Mouse (Mus musculus): ENCODE data around the gene Psg20. TPM values are rescaled to one million over a fixed set of nuclear protein-coding genes. Genes with fewer than 3 reads are reported as not detected.
"Not testable (repeated sequence)": the region's sequence is repeated elsewhere in the genome, so short reads cannot be mapped to it uniquely, and the experiment has no call there.

The Psg20 gene
- total RNA-seq (2021), result not detected

- intact Hi-C loops (cut with DNase I), result no loop called here
- DNase-seq (ENCODE audit: low spot score in 2 of 2), result no peak
Observed at GRCm38 (mm10) chr7:18686085-18686484, at the start of gene Psg20. Gene Psg20 (minus strand): TSS chr7:18686185.

GRCm38 (mm10) chr7:18734451-18734850 lies 48.5 kb upstream of the Psg20 start:
- no peak for DNase-seq (ENCODE audit: low spot score in 2 of 2)
- intact Hi-C loops (cut with DNase I), result no loop called here

GRCm38 (mm10) chr7:18733111-18733510 lies 47.1 kb upstream of the Psg20 start:
- DNase-seq (ENCODE audit: low spot score in 2 of 2), result no peak
- intact Hi-C loops (cut with DNase I), result no loop called here

- no peak for DNase-seq (ENCODE audit: low spot score in 2 of 2)
- intact Hi-C loops (cut with DNase I), result no loop called here
Observed at GRCm38 (mm10) chr7:18728391-18728790, 42.4 kb upstream of the Psg20 start.

- intact Hi-C loops (cut with DNase I), result not testable (repeated sequence)
Observed at GRCm38 (mm10) chr7:18725931-18726330, 39.9 kb upstream of the Psg20 start.

GRCm38 (mm10) chr7:18724001-18724400 lies 38.0 kb upstream of the Psg20 start:
- DNase-seq (ENCODE audit: low spot score in 2 of 2), result no peak
- intact Hi-C loops (cut with DNase I), result no loop called here

More at GRCm38 (mm10) chr7:18725931-18726330, 39.9 kb upstream of the Psg20 start:
- DNase-seq (ENCODE audit: low spot score in 2 of 2), result not testable (repeated sequence)

GRCm38 (mm10) chr7:18717790-18718189 lies 31.8 kb upstream of the Psg20 start, which contains the start of gene Psg22:
Gene Psg22 (plus strand): TSS chr7:18718090.
- intact Hi-C loops (cut with DNase I), result no loop called here
- DNase-seq (ENCODE audit: low spot score in 2 of 2), result no peak

- intact Hi-C loops (cut with DNase I), result no loop called here
- DNase-seq (ENCODE audit: low spot score in 2 of 2), result no peak
Observed at GRCm38 (mm10) chr7:18715546-18715945, 29.6 kb upstream of the Psg20 start.

GRCm38 (mm10) chr7:18710846-18711245 lies 24.9 kb upstream of the Psg20 start:
- no peak for DNase-seq (ENCODE audit: low spot score in 2 of 2)
- intact Hi-C loops (cut with DNase I), result no loop called here

GRCm38 (mm10) chr7:18710331-18710730 lies 24.3 kb upstream of the Psg20 start:
- DNase-seq (ENCODE audit: low spot score in 2 of 2); intact Hi-C loops (cut with DNase I): not testable (repeated sequence)

- no peak for DNase-seq (ENCODE audit: low spot score in 2 of 2)
- intact Hi-C loops (cut with DNase I), result no loop called here
Observed at GRCm38 (mm10) chr7:18685586-18685985, 399 bp downstream of the Psg20 start.

GRCm38 (mm10) chr7:18679772-18680171 lies 6.2 kb downstream of the Psg20 start:
- intact Hi-C loops (cut with DNase I), result loop anchor here (2.0 to 5.0 kb wide), 2 partner anchors 467 to 1605 kb away; partner anchors contain the start of gene Psg16
- DNase-seq (ENCODE audit: low spot score in 2 of 2), result peak; percentile 21 to 32

- not testable (repeated sequence) for DNase-seq (ENCODE audit: low spot score in 2 of 2)
- intact Hi-C loops (cut with DNase I), result loop anchor here (1.0 kb wide), 1 partner anchor 39 kb away; no protein-coding TSS in a partner anchor
Observed at GRCm38 (mm10) chr7:18656625-18657024, 29.4 kb downstream of the Psg20 start, which contains the start of gene Psg21. Gene Psg21 (minus strand): TSS chr7:18656725.

- intact Hi-C loops (cut with DNase I), result loop anchor here (10.0 kb wide), 1 partner anchor 62 kb away; the partner anchor contains the start of gene Psg27
Observed at GRCm38 (mm10) chr7:18626921-18627320, 59.1 kb downstream of the Psg20 start.

More at GRCm38 (mm10) chr7:18626921-18627320, 59.1 kb downstream of the Psg20 start:
- not testable (repeated sequence) for DNase-seq (ENCODE audit: low spot score in 2 of 2)

Other genes with a start within 250 kb of the Psg20 start
- not detected for gene Psg26, start 202.0 kb downstream of the Psg20 start, total RNA-seq (2021)
- gene Psg25, start 153.9 kb downstream of the Psg20 start, total RNA-seq (2021), result not detected
- not detected for gene Psg27, start 118.9 kb downstream of the Psg20 start, total RNA-seq (2021)
- gene Psg23, start 69.7 kb downstream of the Psg20 start, total RNA-seq (2021), result not detected
- gene Psg21, start 29.5 kb downstream of the Psg20 start, total RNA-seq (2021), result not detected
- gene Psg22, start 31.9 kb upstream of the Psg20 start, total RNA-seq (2021), result not detected
- gene Psg19, start 112.3 kb upstream of the Psg20 start, total RNA-seq (2021), result not detected
- gene Psg17, start 135.4 kb upstream of the Psg20 start, total RNA-seq (2021), result not detected
- gene Mill2, start 153.8 kb upstream of the Psg20 start, total RNA-seq (2021), result 1 to 10 TPM; 1.8 to 2.1 TPM
- gene Pglyrp1, start 185.1 kb upstream of the Psg20 start, total RNA-seq (2021), result 10 to 100 TPM; 23.2 to 26.3 TPM
- gene Ccdc61, start 224.2 kb upstream of the Psg20 start, total RNA-seq (2021), result 10 to 100 TPM in 1 of 2 experiments, 1 to 10 TPM in 1; 9.9 to 10.5 TPM
- gene Nova2, start 239.7 kb upstream of the Psg20 start, total RNA-seq (2021), result 10 to 100 TPM; 78.2 to 84.6 TPM